Mouse (Mus musculus) cerebellum, postnatal 4 days (tissue): ENCODE data around the gene Taf1c.
A peak's percentile ranks its signal among the peaks of the same experiment; 100 is the strongest.

Experiments used
- DNase-seq, 2 experiments: peaks; one replicate each; pipeline ENCODE4 v3.0.0; 2022; ENCODE audit warnings: low spot score in 2 of 2, mixed read lengths in 1 of 2

Taf1c gene

GRCm38 (mm10) chr8:119604996-119605395, at the start of gene Taf1c:
TSS of gene Taf1c (minus strand) at chr8:119605222.
- peak; percentile 91 to 94 for DNase-seq

- no peak for DNase-seq
These were observed 46.3 kb upstream of the Taf1c start for GRCm38 (mm10) chr8:119651324-119651723.

- no peak for DNase-seq
These were observed 41.8 kb upstream of the Taf1c start for GRCm38 (mm10) chr8:119646846-119647245.

- DNase-seq = no peak
These were observed 41.2 kb upstream of the Taf1c start for GRCm38 (mm10) chr8:119646197-119646596.

GRCm38 (mm10) chr8:119644981-119645597, 40.1 kb upstream of the Taf1c start:
- DNase-seq = no peak

- DNase-seq = no peak
These were observed 39.5 kb upstream of the Taf1c start for GRCm38 (mm10) chr8:119644429-119644960.

GRCm38 (mm10) chr8:119642960-119643359, 37.9 kb upstream of the Taf1c start:
- DNase-seq = no peak

- DNase-seq = no peak
These were observed 36.0 kb upstream of the Taf1c start for GRCm38 (mm10) chr8:119641058-119641457.

- DNase-seq = no peak
These were observed 34.8 kb upstream of the Taf1c start for GRCm38 (mm10) chr8:119639798-119640197.

- DNase-seq = no peak
These were observed 33.2 kb upstream of the Taf1c start for GRCm38 (mm10) chr8:119638261-119638660.

GRCm38 (mm10) chr8:119637381-119637780, 32.4 kb upstream of the Taf1c start:
- DNase-seq = no peak

- DNase-seq = no peak
These were observed 31.7 kb upstream of the Taf1c start for GRCm38 (mm10) chr8:119636766-119637165.

- no peak for DNase-seq
These were observed 30.9 kb upstream of the Taf1c start for GRCm38 (mm10) chr8:119635958-119636357.

GRCm38 (mm10) chr8:119635378-119635777, 30.4 kb upstream of the Taf1c start, which contains the start of gene Kcng4:
TSS of gene Kcng4 (minus strand) at chr8:119635680.
- DNase-seq = no peak

- DNase-seq = no peak
These were observed 29.8 kb upstream of the Taf1c start for GRCm38 (mm10) chr8:119634616-119635336.

GRCm38 (mm10) chr8:119632909-119633308, 27.9 kb upstream of the Taf1c start:
- no peak for DNase-seq

- DNase-seq = no peak
These were observed 27.2 kb upstream of the Taf1c start for GRCm38 (mm10) chr8:119632246-119632645.

GRCm38 (mm10) chr8:119630841-119631240, 25.8 kb upstream of the Taf1c start:
- no peak for DNase-seq

- DNase-seq = no peak
These were observed 22.8 kb upstream of the Taf1c start for GRCm38 (mm10) chr8:119627613-119628359.

GRCm38 (mm10) chr8:119627199-119627598, 22.2 kb upstream of the Taf1c start:
- no peak for DNase-seq

GRCm38 (mm10) chr8:119625788-119626187, 20.8 kb upstream of the Taf1c start:
- DNase-seq = no peak

- no peak for DNase-seq
These were observed 19.9 kb upstream of the Taf1c start for GRCm38 (mm10) chr8:119624916-119625315.
